Mouse (Mus musculus): ENCODE measurements around the gene Il18. TPM values are rescaled to one million over a fixed set of nuclear protein-coding genes. Genes with fewer than 3 reads are reported as not detected.

Il18 gene
- polyA plus RNA-seq (2014; fragmentation: Nextera tagmentation; extraction: Ambion mirVana): 0.85 and 0.88 TPM in 2 replicates

DNA sequence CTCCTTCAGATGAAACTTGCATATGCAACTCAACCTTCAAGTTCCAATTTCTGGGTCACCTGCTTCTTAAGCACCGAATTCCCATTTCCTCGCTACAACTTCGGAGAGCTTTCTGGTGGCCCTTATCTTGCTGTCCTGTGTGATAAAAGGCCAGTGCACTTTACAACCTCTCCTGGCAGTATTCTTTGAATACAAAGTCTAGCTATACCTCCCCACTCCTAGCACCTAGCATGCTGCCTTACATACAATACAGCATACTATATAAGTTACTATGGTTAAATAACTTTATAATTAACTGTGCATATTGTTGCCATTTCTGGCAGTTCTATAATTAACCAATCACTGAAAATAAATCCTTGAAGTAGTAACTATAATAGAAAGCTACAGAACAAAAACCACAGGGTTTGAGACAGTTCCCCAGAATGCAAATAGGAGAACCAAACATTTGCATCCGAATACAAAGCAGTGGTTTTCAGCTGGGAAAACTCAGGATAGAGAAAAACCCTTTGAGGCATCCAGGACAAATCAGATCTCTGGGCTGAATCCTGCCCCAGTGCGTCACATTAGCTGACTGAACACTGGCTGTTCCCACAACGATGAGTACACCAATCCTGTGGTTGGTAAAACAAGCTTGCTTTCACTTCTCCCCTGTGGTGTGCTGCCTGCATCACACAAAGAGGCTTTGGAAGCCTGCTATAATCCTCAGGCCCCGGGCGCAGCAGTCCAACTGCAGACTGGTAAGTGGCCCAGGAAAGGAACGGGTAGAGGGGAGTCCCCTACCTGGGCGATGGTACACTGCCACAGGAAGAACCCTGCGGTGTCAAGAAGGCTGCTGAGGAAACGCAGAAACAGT is at the start of gene Il18:
TSS of gene Il18 (plus strand) at position 587 of the 853 bp plus-strand sequence.
- Histone ChIP-seq H3K36me3 (ENCODE audit: control insufficient read depth, insufficient read depth, low read length) (no peaks in the 10 kb centered on the region), H3K4me1 (ENCODE audit: control insufficient read depth, insufficient read depth, low read length) (no peaks in the 10 kb centered on the region), H3K4me3 (ENCODE audit: low read depth, low read length) (no peak within 1 kb of the TSS), H3K4me2 (ENCODE audit: low read depth, severe bottlenecking) (0 out of 2 replicates have a peak within 1 kb of the TSS, but pooled peaks have one; percentile 8), H3K27ac (replicated peaks; ENCODE audit: low read depth, low read length) (no peak within 1 kb of the TSS), H3K9me3 (ENCODE audit: control insufficient read depth, low read length) (no peaks in the 10 kb centered on the region), H3K27me3 (ENCODE audit: control insufficient read depth, insufficient read depth, low read length) (no peaks in the 10 kb centered on the region), H3K9ac (ENCODE audit: low read length) (no peak within 1 kb of the TSS)
- ATAC-seq (ENCODE audit: insufficient number of reproducible peaks, low FRiP score, low TSS enrichment, low read depth) (no peak), DNase-seq (ENCODE audit: low spot score) (peak; percentile 26)
- WGBS: 31% methylated on average over 12 of the region's 12 CpGs

- 73% methylated on average over 6 of the region's 6 CpGs for WGBS
- ATAC-seq (ENCODE audit: insufficient number of reproducible peaks, low FRiP score, low TSS enrichment, low read depth): no peak
- H3K27ac ChIP-seq (replicated peaks; ENCODE audit: low read depth, low read length): no peak overlapping the region
These were observed 49.2 kb upstream of the Il18 start for GRCm38 (mm10) chr9:50505405-50505804.

GRCm38 (mm10) chr9:50507570-50507969 is 47.1 kb upstream of the Il18 start:
- Histone ChIP-seq H3K9ac (ENCODE audit: low read length) (no peak overlapping the region), H3K9me3 (ENCODE audit: control insufficient read depth, low read length) (no peaks in the 10 kb centered on the region), H3K4me3 (ENCODE audit: low read depth, low read length) (no peak overlapping the region), H3K4me2 (ENCODE audit: low read depth, severe bottlenecking) (no peak overlapping the region), H3K27ac (replicated peaks; ENCODE audit: low read depth, low read length) (no peak overlapping the region), H3K36me3 (ENCODE audit: control insufficient read depth, insufficient read depth, low read length) (no peaks in the 10 kb centered on the region), H3K27me3 (ENCODE audit: control insufficient read depth, insufficient read depth, low read length) (no peaks in the 10 kb centered on the region), H3K4me1 (ENCODE audit: control insufficient read depth, insufficient read depth, low read length) (no peaks in the 10 kb centered on the region)
- ATAC-seq (ENCODE audit: insufficient number of reproducible peaks, low FRiP score, low TSS enrichment, low read depth): no peak
- 87% methylated on average over 7 of the region's 7 CpGs for WGBS
- DNase-seq (ENCODE audit: low spot score): no peak

More at GRCm38 (mm10) chr9:50505405-50505804, 49.2 kb upstream of the Il18 start:
- H3K36me3 ChIP-seq (ENCODE audit: control insufficient read depth, insufficient read depth, low read length): no peaks in the 10 kb centered on the region
- no peaks in the 10 kb centered on the region for H3K27me3 ChIP-seq (ENCODE audit: control insufficient read depth, insufficient read depth, low read length)
- H3K4me1 ChIP-seq (ENCODE audit: control insufficient read depth, insufficient read depth, low read length): no peaks in the 10 kb centered on the region
- H3K9ac ChIP-seq (ENCODE audit: low read length): no peak overlapping the region
- H3K4me3 ChIP-seq (ENCODE audit: low read depth, low read length): no peak overlapping the region
- DNase-seq (ENCODE audit: low spot score): no peak
- no peak overlapping the region for H3K4me2 ChIP-seq (ENCODE audit: low read depth, severe bottlenecking)
- H3K9me3 ChIP-seq (ENCODE audit: control insufficient read depth, low read length): no peaks in the 10 kb centered on the region

DNA sequence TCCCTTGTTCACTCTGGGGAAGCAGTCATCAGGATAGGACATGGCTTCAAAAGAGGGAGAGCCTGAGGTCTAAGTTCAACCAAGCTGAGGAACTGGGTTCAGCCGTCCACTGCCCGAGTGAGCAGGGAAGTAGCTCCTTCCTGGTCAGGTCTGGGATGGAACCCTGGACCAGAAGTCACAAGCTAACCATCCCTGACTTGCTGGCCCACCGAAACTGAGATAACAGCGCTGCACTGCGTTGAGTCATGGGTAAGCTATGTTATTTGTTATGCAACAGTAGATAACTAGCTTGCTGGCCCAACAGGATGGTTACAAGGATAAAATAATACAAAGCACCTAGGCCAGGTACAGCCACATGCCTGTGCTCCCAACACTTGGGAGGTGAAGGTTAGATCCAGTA is 39.2 kb upstream of the Il18 start:
- Histone ChIP-seq H3K4me2 (ENCODE audit: low read depth, severe bottlenecking) (no peak overlapping the region), H3K9ac (ENCODE audit: low read length) (no peak overlapping the region), H3K36me3 (ENCODE audit: control insufficient read depth, insufficient read depth, low read length) (no peaks in the 10 kb centered on the region), H3K4me3 (ENCODE audit: low read depth, low read length) (no peak overlapping the region), H3K9me3 (ENCODE audit: control insufficient read depth, low read length) (no peaks in the 10 kb centered on the region), H3K4me1 (ENCODE audit: control insufficient read depth, insufficient read depth, low read length) (no peaks in the 10 kb centered on the region), H3K27me3 (ENCODE audit: control insufficient read depth, insufficient read depth, low read length) (no peaks in the 10 kb centered on the region), H3K27ac (replicated peaks; ENCODE audit: low read depth, low read length) (no peak overlapping the region)
- WGBS: 88% methylated on average over 5 of the region's 5 CpGs
- DNase-seq (ENCODE audit: low spot score) (no peak), ATAC-seq (ENCODE audit: insufficient number of reproducible peaks, low FRiP score, low TSS enrichment, low read depth) (no peak)

- H3K4me1 ChIP-seq (ENCODE audit: control insufficient read depth, insufficient read depth, low read length): no peaks in the 10 kb centered on the region
- peak; percentile 51 for DNase-seq (ENCODE audit: low spot score)
- no peaks in the 10 kb centered on the region for H3K27me3 ChIP-seq (ENCODE audit: control insufficient read depth, insufficient read depth, low read length)
- H3K36me3 ChIP-seq (ENCODE audit: control insufficient read depth, insufficient read depth, low read length): no peaks in the 10 kb centered on the region
- no peak overlapping the region for H3K27ac ChIP-seq (replicated peaks; ENCODE audit: low read depth, low read length)
- H3K9ac ChIP-seq (ENCODE audit: low read length): no peak overlapping the region
- 10% methylated on average over 2 of the region's 2 CpGs for whole genome bisulfite sequencing
- H3K9me3 ChIP-seq (ENCODE audit: control insufficient read depth, low read length): no peaks in the 10 kb centered on the region
- H3K4me3 ChIP-seq (ENCODE audit: low read depth, low read length): no peak overlapping the region
- H3K4me2 ChIP-seq (ENCODE audit: low read depth, severe bottlenecking): no peak overlapping the region
- ATAC-seq (ENCODE audit: insufficient number of reproducible peaks, low FRiP score, low TSS enrichment, low read depth): no peak
These were observed 35.8 kb upstream of the Il18 start for GRCm38 (mm10) chr9:50518781-50519180.

DNA sequence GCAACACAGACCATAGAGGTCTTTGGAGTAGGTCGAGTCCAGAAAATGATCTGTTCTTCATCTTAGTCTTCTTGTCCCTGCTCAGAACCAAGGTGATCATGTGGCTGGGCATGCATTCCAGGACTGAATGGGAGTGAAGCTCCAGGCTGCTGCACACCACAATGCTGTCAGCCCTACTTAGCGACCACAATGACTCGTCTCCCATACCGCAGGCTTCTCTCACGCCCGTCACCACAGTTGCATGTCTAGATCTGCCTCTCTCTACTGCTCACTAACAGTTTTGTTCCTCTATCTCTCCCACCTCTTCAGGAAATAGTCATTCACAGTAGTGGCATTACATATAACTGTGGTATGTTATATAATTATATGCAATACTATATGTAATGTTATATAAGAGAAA is 33.9 kb upstream of the Il18 start:
- H3K4me3 ChIP-seq (ENCODE audit: low read depth, low read length): no peak overlapping the region
- H3K9me3 ChIP-seq (ENCODE audit: control insufficient read depth, low read length): no peaks in the 10 kb centered on the region
- DNase-seq (ENCODE audit: low spot score): no peak
- H3K4me2 ChIP-seq (ENCODE audit: low read depth, severe bottlenecking): no peak overlapping the region
- no peak overlapping the region for H3K27ac ChIP-seq (replicated peaks; ENCODE audit: low read depth, low read length)
- 93% methylated on average over 6 of the region's 6 CpGs for WGBS
- no peaks in the 10 kb centered on the region for H3K4me1 ChIP-seq (ENCODE audit: control insufficient read depth, insufficient read depth, low read length)
- no peaks in the 10 kb centered on the region for H3K27me3 ChIP-seq (ENCODE audit: control insufficient read depth, insufficient read depth, low read length)
- no peaks in the 10 kb centered on the region for H3K36me3 ChIP-seq (ENCODE audit: control insufficient read depth, insufficient read depth, low read length)
- no peak overlapping the region for H3K9ac ChIP-seq (ENCODE audit: low read length)
- ATAC-seq (ENCODE audit: insufficient number of reproducible peaks, low FRiP score, low TSS enrichment, low read depth): no peak

DNA sequence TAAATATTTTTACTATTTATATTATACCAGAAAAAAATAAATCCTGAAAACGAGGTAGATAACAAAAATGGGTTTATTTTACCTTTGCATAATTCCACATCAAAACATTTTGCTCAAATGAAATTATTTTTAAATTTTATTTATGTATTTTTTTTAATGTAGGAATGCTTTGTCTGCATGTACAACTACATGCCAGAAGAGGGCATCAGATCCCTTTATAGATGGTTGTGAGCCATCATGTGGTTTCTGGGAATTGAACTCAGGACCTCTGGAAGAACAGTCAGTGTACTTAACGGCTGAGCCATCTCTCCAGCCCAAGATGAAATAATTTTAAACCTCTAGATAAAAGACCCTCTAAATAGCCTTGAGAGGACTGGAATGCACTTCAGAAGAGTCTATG is 33.1 kb upstream of the Il18 start:
- ATAC-seq (ENCODE audit: insufficient number of reproducible peaks, low FRiP score, low TSS enrichment, low read depth) (no peak), DNase-seq (ENCODE audit: low spot score) (no peak)
- 69% methylated on average over 2 of the region's 2 CpGs for WGBS
- Histone ChIP-seq H3K4me2 (ENCODE audit: low read depth, severe bottlenecking) (no peak overlapping the region), H3K27me3 (ENCODE audit: control insufficient read depth, insufficient read depth, low read length) (no peaks in the 10 kb centered on the region), H3K36me3 (ENCODE audit: control insufficient read depth, insufficient read depth, low read length) (no peaks in the 10 kb centered on the region), H3K9ac (ENCODE audit: low read length) (no peak overlapping the region), H3K27ac (replicated peaks; ENCODE audit: low read depth, low read length) (no peak overlapping the region), H3K9me3 (ENCODE audit: control insufficient read depth, low read length) (no peaks in the 10 kb centered on the region), H3K4me3 (ENCODE audit: low read depth, low read length) (no peak overlapping the region), H3K4me1 (ENCODE audit: control insufficient read depth, insufficient read depth, low read length) (no peaks in the 10 kb centered on the region)

GRCm38 (mm10) chr9:50522574-50522973 is 32.1 kb upstream of the Il18 start:
- Histone ChIP-seq H3K27ac (replicated peaks; ENCODE audit: low read depth, low read length) (no peak overlapping the region), H3K9ac (ENCODE audit: low read length) (no peak overlapping the region), H3K36me3 (ENCODE audit: control insufficient read depth, insufficient read depth, low read length) (no peaks in the 10 kb centered on the region), H3K4me1 (ENCODE audit: control insufficient read depth, insufficient read depth, low read length) (no peaks in the 10 kb centered on the region; the same call in 1 of the 2 replicates), H3K4me2 (ENCODE audit: low read depth, severe bottlenecking) (no peak overlapping the region), H3K9me3 (ENCODE audit: control insufficient read depth, low read length) (no peaks in the 10 kb centered on the region), H3K4me3 (ENCODE audit: low read depth, low read length) (no peak overlapping the region), H3K27me3 (ENCODE audit: control insufficient read depth, insufficient read depth, low read length) (no peaks in the 10 kb centered on the region)
- DNase-seq (ENCODE audit: low spot score): no peak
- WGBS: 82% methylated on average over 5 of the region's 5 CpGs
- no peak for ATAC-seq (ENCODE audit: insufficient number of reproducible peaks, low FRiP score, low TSS enrichment, low read depth)
